Mouse (Mus musculus) limb, embryonic 14.5 days (tissue): ENCODE measurements at regions not wholly inside any gene's neighbourhood (a gene's known extent, or its start where the extent isn't known, plus 50 kb on each side); places are given as distances from the start of the nearest gene placed in this dataset.

Source experiments
- ATAC-seq: fragments of 200-750 bp; cut with Nextera tagmentation; 2 replicates; pipeline ENCODE4 v1.8.0; 2017; ENCODE audit warnings: low read depth, moderate number of reproducible peaks, moderate TSS enrichment; ENCODE audit not compliant: low FRiP score
- DNase-seq: peaks from one replicate; pipeline ENCODE4 v3.0.0-alpha.2; 2015; ENCODE audit warnings: low spot score
- H3K27ac ChIP-seq: fragments of 300-500 bp; sonication (generic); replicated peaks from 2 replicates; pipeline ENCODE4 v1.5.1; 2014; ENCODE audit warnings: low read depth, mild to moderate bottlenecking, low read length, moderate library complexity, mixed read lengths
- H3K27me3 ChIP-seq: fragments of 300-500 bp; sonication (generic); 2 replicates; pipeline ENCODE4 v1.6.1; 2014; ENCODE audit warnings: low read length, mixed read lengths; ENCODE audit not compliant: control insufficient read depth, insufficient read depth
- H3K36me3 ChIP-seq: fragments of 300-500 bp; sonication (generic); 2 replicates; pipeline ENCODE4 v1.6.1; 2014; ENCODE audit warnings: mild to moderate bottlenecking, low read length, moderate library complexity, mixed read lengths; ENCODE audit not compliant: control insufficient read depth, insufficient read depth
- H3K4me1 ChIP-seq: fragments of 300-500 bp; sonication (generic); 2 replicates; pipeline ENCODE4 v1.6.1; 2014; ENCODE audit warnings: antibody characterized with exemption, low read length, mixed read lengths; ENCODE audit not compliant: control insufficient read depth, insufficient read depth
- H3K4me2 ChIP-seq: fragments of 300-500 bp; sonication (generic); replicated peaks from 2 replicates; pipeline ENCODE4 v1.6.1; 2014; ENCODE audit warnings: low read depth, mild to moderate bottlenecking, low read length, moderate library complexity; ENCODE audit not compliant: severe bottlenecking
- H3K4me3 ChIP-seq: fragments of 300-500 bp; sonication (generic); replicated peaks from 2 replicates; pipeline ENCODE4 v1.5.1; 2014; ENCODE audit warnings: low read length
- H3K9ac ChIP-seq: fragments of 300-500 bp; sonication (generic); 2 replicates; pipeline ENCODE4 v1.6.1; 2014; ENCODE audit warnings: mild to moderate bottlenecking, low read depth, low read length, moderate library complexity; ENCODE audit not compliant: severe bottlenecking
- H3K9me3 ChIP-seq: fragments of 300-500 bp; sonication (generic); 2 replicates; pipeline ENCODE4 v1.6.1; 2016; ENCODE audit warnings: low read length; ENCODE audit not compliant: control insufficient read depth
- POLR2A ChIP-seq: fragments of 200-500 bp; IDR thresholded peaks from 2 replicates; pipeline ENCODE4 v1.8.0; 2012; ENCODE audit warnings: inconsistent platforms, mild to moderate bottlenecking, moderate library complexity, borderline replicate concordance; ENCODE audit not compliant: insufficient read depth, insufficient read length; ENCODE audit errors: extremely low read depth
- WGBS: fragments of 180-500 bp; shearing (Covaris S2); extraction: QIAGEN DNeasy Blood & Tissue Kit; methylation state at CpG from one replicate; pipeline ENCODE4 v1.1.7; 2014; 5-methylcytosine and 5-hydroxymethylcytosine counted together

DNA sequence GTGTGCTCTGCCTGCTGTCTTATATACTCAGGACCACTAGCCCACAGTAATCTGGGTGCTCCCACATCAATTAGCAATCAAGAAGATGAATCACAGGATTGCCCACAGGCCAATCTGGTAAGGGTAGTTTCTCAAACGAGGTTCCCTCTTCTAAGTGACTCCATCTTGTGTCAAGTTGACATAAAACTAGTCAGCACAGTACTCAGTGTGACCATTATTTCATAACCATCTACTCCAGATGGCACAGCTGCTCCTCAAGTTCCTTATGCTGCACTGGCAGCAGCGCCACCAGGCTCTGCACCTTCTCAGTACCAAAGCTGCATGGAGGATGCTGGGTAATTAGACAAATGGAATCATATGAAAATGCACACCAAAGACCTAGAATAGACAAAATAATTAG is 175.6 kb upstream of the B3galt2 start:
- no peak overlapping the region for H3K4me3 ChIP-seq
- H3K4me2 ChIP-seq, result no peak overlapping the region
- no peak for TF ChIP-seq POLR2A
- H3K36me3 ChIP-seq, result no peaks in the 10 kb centered on the region
- no peaks in the 10 kb centered on the region for H3K27me3 ChIP-seq
- H3K9me3 ChIP-seq, result no peaks in the 10 kb centered on the region
- no peaks in the 10 kb centered on the region for H3K4me1 ChIP-seq
- ATAC-seq (no peak), DNase-seq (no peak)
- H3K27ac ChIP-seq, result no peak overlapping the region
- H3K9ac ChIP-seq, result no peak overlapping the region
- WGBS, result 52% methylated on average over 2 of the region's 2 CpGs

DNA sequence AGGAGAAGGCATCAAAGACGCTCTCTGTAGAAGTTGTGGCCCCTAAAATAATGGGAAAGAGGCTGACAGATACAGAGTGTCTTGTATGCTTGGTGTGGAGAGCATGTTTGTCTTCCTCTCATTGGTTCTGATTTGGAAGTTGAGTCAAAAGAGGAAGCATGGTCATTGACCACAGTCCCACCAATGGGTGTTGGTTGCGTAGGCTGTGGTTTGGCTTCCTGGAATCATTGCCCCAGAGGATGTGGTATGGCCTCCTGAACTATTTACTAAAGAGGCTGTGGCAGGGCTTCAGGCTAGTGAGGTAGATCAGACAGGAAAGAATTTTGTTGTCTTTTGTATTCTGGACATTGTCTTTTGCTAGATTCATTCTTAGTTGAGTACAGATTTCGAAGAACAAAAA is 174.4 kb upstream of the B3galt2 start:
- ATAC-seq (no peak), DNase-seq (no peak)
- no peak overlapping the region for H3K4me3 ChIP-seq
- H3K27ac ChIP-seq, result no peak overlapping the region
- no peak overlapping the region for H3K9ac ChIP-seq
- H3K4me2 ChIP-seq, result no peak overlapping the region
- H3K27me3 ChIP-seq, result no peaks in the 10 kb centered on the region
- no peak for TF ChIP-seq POLR2A
- H3K36me3 ChIP-seq, result no peaks in the 10 kb centered on the region
- 91% methylated on average over 3 of the region's 3 CpGs for WGBS
- no peaks in the 10 kb centered on the region for H3K9me3 ChIP-seq
- no peaks in the 10 kb centered on the region for H3K4me1 ChIP-seq

DNA sequence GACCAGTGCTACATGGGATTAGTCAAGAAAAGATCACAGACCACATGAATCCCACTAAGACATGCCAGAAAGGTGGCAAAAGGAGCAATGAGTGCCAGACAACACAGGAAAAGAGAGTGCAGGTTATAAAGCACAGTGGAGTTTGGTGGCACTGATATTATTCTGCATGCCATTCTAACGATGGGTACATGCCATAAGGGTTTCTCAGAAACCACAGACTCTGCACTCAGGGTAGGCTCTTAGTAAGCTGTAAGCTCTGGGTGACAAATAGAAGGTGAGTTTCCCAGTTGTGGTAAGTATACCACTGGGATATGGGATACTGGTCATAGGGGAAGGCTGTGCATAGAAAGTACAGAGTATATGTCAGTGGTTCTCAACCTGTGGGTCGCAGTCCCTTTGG is 165.1 kb upstream of the B3galt2 start:
- Histone ChIP-seq H3K4me1 (no peaks in the 10 kb centered on the region), H3K9me3 (no peaks in the 10 kb centered on the region), H3K36me3 (no peaks in the 10 kb centered on the region), H3K27ac (no peak overlapping the region), H3K4me3 (no peak overlapping the region), H3K27me3 (no peaks in the 10 kb centered on the region), H3K9ac (no peak overlapping the region), H3K4me2 (no peak overlapping the region)
- no peak for TF ChIP-seq POLR2A
- WGBS, result 80% methylated on average over 2 of the region's 2 CpGs
- DNase-seq (no peak), ATAC-seq (no peak)

DNA sequence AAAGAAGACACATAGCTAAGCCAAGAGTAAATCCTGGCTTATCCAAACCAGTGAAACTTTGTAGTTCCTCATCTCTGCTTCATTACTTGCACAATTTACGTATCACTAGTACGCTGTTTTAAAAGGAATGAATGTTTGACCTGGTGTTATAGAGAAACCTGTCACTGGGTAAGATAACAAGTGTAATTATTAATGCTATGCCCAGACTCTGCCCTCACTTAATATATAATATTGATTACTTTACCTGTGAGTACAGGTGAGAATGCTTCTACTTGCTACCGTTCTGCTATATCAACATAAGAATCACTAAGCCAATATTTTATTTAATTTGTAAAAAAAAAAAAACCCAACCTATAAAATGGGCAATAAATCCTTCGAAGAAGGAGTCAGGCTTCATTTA is 157.1 kb upstream of the B3galt2 start:
- DNase-seq (no peak), ATAC-seq (no peak)
- WGBS, result 79% methylated on average over 4 of the region's 4 CpGs
- H3K9me3 ChIP-seq, result no peaks in the 10 kb centered on the region
- no peak for TF ChIP-seq POLR2A
- H3K36me3 ChIP-seq, result no peaks in the 10 kb centered on the region
- H3K4me2 ChIP-seq, result no peak overlapping the region
- no peak overlapping the region for H3K4me3 ChIP-seq
- no peak overlapping the region for H3K9ac ChIP-seq
- H3K27ac ChIP-seq, result no peak overlapping the region
- no peaks in the 10 kb centered on the region for H3K27me3 ChIP-seq
- no peaks in the 10 kb centered on the region for H3K4me1 ChIP-seq

DNA sequence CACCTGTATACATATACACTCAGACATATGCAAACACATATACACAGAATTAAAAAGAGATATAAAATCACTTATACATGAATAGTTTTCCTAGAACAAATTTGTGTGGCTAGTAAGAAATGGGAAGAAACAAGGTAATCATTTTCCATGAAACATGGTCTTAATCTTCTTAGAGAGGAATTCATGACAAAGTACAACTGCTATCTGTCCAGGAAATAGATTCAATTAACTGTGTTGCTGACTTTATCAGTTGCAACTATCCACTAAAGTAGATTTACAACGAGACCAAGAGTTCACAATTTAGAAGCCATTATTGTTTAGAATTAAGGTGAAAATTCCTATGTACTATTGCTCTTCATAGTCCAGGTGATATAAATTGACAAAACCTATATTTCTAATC is 155.5 kb upstream of the B3galt2 start:
- Histone ChIP-seq H3K27ac (no peak overlapping the region), H3K4me2 (no peak overlapping the region), H3K9me3 (no peaks in the 10 kb centered on the region), H3K4me1 (no peaks in the 10 kb centered on the region), H3K4me3 (no peak overlapping the region), H3K36me3 (no peaks in the 10 kb centered on the region), H3K27me3 (no peaks in the 10 kb centered on the region), H3K9ac (no peak overlapping the region)
- WGBS, result 91% methylated on average over 1 of the region's 1 CpGs
- no peak for ATAC-seq
- DNase-seq, result no peak
- no peak for TF ChIP-seq POLR2A

DNA sequence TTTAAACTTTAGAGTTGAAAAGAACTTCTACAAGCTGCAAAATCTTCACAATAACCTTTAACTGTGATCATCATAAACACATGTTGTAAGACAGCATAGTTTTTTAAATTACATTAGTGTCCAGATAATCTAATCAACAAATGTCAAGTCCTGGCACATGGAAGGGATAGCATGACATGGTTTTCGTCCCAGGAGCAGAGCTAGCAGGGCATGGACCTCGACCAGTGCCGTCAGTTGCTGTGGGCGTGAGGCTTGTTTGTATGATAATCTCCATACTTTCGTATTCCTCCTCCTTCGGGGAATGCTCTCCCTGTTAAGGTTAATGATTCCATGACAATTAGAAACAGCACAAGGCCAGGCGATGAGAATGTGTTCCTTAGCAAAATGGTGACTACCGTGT is 143.4 kb upstream of the B3galt2 start:
- H3K4me2 ChIP-seq, result no peak overlapping the region
- ATAC-seq, result no peak

More for the DNA sequence above, 143.4 kb upstream of the B3galt2 start:
- Histone ChIP-seq H3K36me3 (no peaks in the 10 kb centered on the region), H3K4me1 (no peaks in the 10 kb centered on the region), H3K9ac (no peak overlapping the region), H3K9me3 (no peaks in the 10 kb centered on the region), H3K27me3 (no peaks in the 10 kb centered on the region), H3K27ac (no peak overlapping the region), H3K4me3 (no peak overlapping the region)
- no peak for DNase-seq
- 84% methylated on average over 8 of the region's 8 CpGs for WGBS
- TF ChIP-seq POLR2A, result no peak
